Mouse (Mus musculus) erythroblast, embryonic 14.5 days (primary cell): ENCODE measurements around the gene Apba2.

ENCODE experiments used
- GATA1 ChIP-seq: IDR thresholded peaks from 2 replicates; pipeline ENCODE4 v1.6.1; 2012; ENCODE audit warnings: low read length, inconsistent platforms, mixed read lengths
- TAL1 ChIP-seq: IDR thresholded peaks from 3 replicates; pipeline ENCODE4 v1.6.1; 2012; ENCODE audit warnings: low read length, inconsistent platforms, mixed read lengths

GRCm38 (mm10) chr7:64519521-64519920 lies 18.0 kb downstream of the Apba2 start:
- TF ChIP-seq GATA1 (no peak), TAL1 (no peak)
